Mouse (Mus musculus): ENCODE measurements around the gene Slc5a4b. TPM values are rescaled to one million over a fixed set of nuclear protein-coding genes. Genes with fewer than 3 reads are reported as not detected.
"Not testable (repeated sequence)": the region's sequence is repeated elsewhere in the genome, so short reads cannot be mapped to it uniquely, and the experiment has no call there.

Gene Slc5a4b
- polyA plus RNA-seq, 1 experiment from 2014 or later, result not detected

GRCm38 (mm10) chr10:76097368-76097767 lies 13.4 kb downstream of the Slc5a4b start:
- WGBS, result 62% methylated on average over 9 of the region's 9 CpGs
- no peaks in the 10 kb centered on the region for H3K4me1 ChIP-seq (replicated peaks)
- H3K9ac ChIP-seq, result no peak overlapping the region
- ATAC-seq (replicated peaks; ENCODE audit: insufficient number of reproducible peaks, insufficient read depth, low FRiP score, low read depth), result no peak
- H3K4me2 ChIP-seq, result no peak overlapping the region
- no peak overlapping the region for H3K4me3 ChIP-seq
- H3K27me3 ChIP-seq, result no peaks in the 10 kb centered on the region
- no peaks in the 10 kb centered on the region for H3K9me3 ChIP-seq (replicated peaks)
- no peak overlapping the region for H3K27ac ChIP-seq
- no peaks in the 10 kb centered on the region for H3K36me3 ChIP-seq

GRCm38 (mm10) chr10:76096580-76096979 lies 14.2 kb downstream of the Slc5a4b start:
- Histone ChIP-seq H3K9me3 (replicated peaks) (no peaks in the 10 kb centered on the region), H3K36me3 (no peaks in the 10 kb centered on the region), H3K4me3 (no peak overlapping the region), H3K27me3 (no peaks in the 10 kb centered on the region), H3K9ac (no peak overlapping the region), H3K4me1 (replicated peaks) (no peaks in the 10 kb centered on the region), H3K4me2 (no peak overlapping the region), H3K27ac (no peak overlapping the region)
- WGBS, result 85% methylated on average over 8 of the region's 8 CpGs
- no peak for ATAC-seq (replicated peaks; ENCODE audit: insufficient number of reproducible peaks, insufficient read depth, low FRiP score, low read depth)

DNA sequence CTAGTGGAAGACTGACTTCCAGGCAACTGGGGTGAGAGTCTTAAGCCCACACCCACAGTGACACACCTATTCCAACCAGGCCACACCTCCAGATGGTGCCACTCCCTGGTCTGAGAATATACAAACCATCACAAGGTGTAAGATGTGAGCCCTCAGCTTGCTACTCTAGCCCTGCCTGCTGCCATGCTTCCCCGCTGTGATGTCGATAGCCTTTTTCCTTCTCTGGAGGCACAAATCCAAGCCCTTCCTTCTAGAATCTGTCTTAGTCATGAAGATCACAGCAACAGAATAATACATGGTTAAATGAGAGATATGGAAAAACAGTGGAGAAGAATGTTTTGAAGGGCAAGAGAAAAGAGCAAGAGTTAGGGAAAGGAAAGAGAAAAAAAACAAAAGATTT lies 33.8 kb downstream of the Slc5a4b start:
- H3K4me2 ChIP-seq; H3K9me3 ChIP-seq (replicated peaks); H3K27ac ChIP-seq; H3K9ac ChIP-seq; H3K4me3 ChIP-seq; H3K4me1 ChIP-seq (replicated peaks); H3K27me3 ChIP-seq; H3K36me3 ChIP-seq; ATAC-seq (replicated peaks; ENCODE audit: insufficient number of reproducible peaks, insufficient read depth, low FRiP score, low read depth): not testable (repeated sequence)
- 81% methylated on average over 2 of the region's 2 CpGs for WGBS

DNA sequence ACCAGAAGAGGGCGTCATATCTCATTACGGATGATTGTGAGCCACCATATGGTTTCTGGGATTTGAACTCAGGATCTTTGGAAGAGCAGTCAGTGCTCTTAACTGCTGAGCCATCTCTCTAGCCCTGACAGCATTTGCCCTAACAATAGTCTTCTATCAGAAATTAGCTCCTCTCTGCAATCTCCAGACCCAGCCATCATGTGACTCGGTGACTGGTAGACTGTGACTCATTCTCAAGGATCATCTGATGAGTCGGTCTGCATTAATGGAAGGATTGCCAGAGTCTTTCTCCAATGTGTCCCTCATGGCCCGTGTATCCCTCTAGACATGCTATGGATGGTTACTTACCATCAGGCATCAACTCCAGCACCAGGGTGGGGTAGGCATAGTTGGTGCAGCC lies 38.7 kb downstream of the Slc5a4b start:
- H3K4me2 ChIP-seq; ATAC-seq (replicated peaks; ENCODE audit: insufficient number of reproducible peaks, insufficient read depth, low FRiP score, low read depth); H3K9me3 ChIP-seq (replicated peaks); H3K27me3 ChIP-seq; H3K27ac ChIP-seq; H3K4me1 ChIP-seq (replicated peaks); H3K9ac ChIP-seq; H3K36me3 ChIP-seq; H3K4me3 ChIP-seq: not testable (repeated sequence)
- 85% methylated on average over 5 of the region's 5 CpGs for WGBS

DNA sequence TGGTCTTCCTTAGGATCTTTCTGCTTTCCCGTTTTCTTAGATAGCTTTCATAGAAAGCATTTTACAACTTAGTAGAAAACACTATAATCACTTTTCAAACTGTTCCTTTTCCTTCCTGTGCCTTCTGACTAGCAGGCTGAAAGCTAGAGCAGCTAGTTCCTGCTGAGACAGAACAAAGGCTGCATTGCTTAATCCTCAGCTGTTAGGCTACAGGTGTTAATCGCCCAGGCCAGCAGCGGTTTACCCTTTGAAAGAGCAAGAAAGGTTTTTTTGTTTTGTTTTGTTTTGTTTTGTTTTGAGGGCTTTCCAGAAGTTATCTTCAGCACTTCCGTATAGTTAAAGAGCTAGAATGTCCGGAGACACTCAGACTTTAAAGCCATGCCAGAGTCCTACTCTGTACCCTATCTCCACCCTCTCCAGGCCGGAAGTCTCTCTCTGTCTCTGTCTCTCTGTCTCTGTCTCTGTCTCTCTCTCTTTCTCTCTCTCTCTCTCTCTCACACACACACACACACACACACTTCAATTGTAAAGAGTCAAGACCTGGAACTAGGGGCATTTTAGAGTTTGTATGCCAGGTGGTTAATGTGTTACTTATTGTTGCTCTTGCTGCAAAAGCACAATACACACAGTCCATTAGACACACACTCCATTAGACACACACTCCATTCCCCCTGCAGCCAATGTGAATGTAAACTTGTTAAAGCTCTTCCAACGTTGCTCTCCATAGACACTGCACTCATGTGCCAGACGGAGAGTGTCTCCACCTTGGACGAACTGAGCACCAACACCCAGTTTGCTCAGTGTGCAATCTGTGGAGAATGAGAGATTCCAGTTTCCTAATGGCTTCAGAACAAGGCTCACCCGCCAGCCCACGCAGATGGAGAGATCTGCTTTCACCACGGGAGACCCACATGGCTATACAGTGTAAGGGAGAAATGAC lies 42.8 kb downstream of the Slc5a4b start:
- Histone ChIP-seq H3K9me3 (replicated peaks) (no peaks in the 10 kb centered on the region), H3K4me3 (no peak overlapping the region), H3K4me1 (replicated peaks) (no peaks in the 10 kb centered on the region), H3K27me3 (no peaks in the 10 kb centered on the region), H3K27ac (no peak overlapping the region), H3K4me2 (no peak overlapping the region), H3K9ac (no peak overlapping the region), H3K36me3 (no peaks in the 10 kb centered on the region)
- WGBS, result 37% methylated on average over 12 of the region's 12 CpGs
- ATAC-seq (replicated peaks; ENCODE audit: insufficient number of reproducible peaks, insufficient read depth, low FRiP score, low read depth), result no peak

DNA sequence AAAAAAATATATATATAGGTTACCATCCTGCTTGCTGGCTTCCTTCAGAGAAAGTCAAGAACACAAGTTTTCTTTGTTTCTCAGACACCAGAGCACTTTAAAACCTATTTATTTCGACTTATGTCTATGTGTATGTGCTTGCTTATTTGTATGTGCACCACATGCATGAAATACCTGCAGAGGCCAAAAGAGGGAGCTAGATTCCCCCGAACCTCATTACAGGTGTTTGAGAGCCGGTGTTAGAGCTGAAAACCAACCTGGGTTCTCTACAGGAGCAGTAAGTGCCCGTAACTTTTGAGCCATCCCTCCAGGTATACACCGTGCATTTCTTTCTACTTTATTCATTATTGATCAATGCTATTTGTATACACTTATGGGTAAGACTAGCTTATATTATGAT lies 48.3 kb downstream of the Slc5a4b start:
- H3K9me3 ChIP-seq (replicated peaks), result no peaks in the 10 kb centered on the region
- no peak overlapping the region for H3K9ac ChIP-seq
- ATAC-seq (replicated peaks; ENCODE audit: insufficient number of reproducible peaks, insufficient read depth, low FRiP score, low read depth), result no peak
- no peaks in the 10 kb centered on the region for H3K27me3 ChIP-seq
- no peaks in the 10 kb centered on the region for H3K4me1 ChIP-seq (replicated peaks)
- H3K27ac ChIP-seq, result no peak overlapping the region
- no peak overlapping the region for H3K4me2 ChIP-seq
- 91% methylated on average over 5 of the region's 5 CpGs for WGBS
- no peaks in the 10 kb centered on the region for H3K36me3 ChIP-seq
- no peak overlapping the region for H3K4me3 ChIP-seq

DNA sequence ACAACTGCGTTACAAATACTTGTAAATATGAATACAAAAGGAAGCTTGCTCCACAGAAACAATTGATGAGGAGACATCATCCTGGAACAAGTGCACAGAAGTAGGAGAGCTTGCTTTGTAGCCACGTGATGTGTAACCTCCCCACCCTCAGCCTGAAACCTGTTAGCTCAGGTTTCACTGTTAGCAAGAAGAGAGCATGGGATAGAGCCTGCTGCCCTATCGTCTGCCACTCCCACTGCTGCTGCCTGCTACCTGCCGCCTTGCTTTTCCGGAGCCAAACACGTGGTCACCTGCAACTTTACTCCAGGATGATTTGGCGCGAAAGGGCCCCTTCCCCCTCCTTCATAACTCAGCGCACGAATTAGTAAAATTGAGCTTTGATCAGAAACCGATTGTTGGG lies 58.9 kb downstream of the Slc5a4b start:
- no peak for ATAC-seq (replicated peaks; ENCODE audit: insufficient number of reproducible peaks, insufficient read depth, low FRiP score, low read depth)
- Histone ChIP-seq H3K27ac (no peak overlapping the region), H3K4me1 (replicated peaks) (peaks cover 3% of the 10 kb centered on the region), H3K9ac (no peak overlapping the region), H3K4me3 (no peak overlapping the region), H3K9me3 (replicated peaks) (no peaks in the 10 kb centered on the region), H3K36me3 (no peaks in the 10 kb centered on the region), H3K27me3 (no peaks in the 10 kb centered on the region), H3K4me2 (no peak overlapping the region)
- 73% methylated on average over 11 of the region's 11 CpGs for WGBS

DNA sequence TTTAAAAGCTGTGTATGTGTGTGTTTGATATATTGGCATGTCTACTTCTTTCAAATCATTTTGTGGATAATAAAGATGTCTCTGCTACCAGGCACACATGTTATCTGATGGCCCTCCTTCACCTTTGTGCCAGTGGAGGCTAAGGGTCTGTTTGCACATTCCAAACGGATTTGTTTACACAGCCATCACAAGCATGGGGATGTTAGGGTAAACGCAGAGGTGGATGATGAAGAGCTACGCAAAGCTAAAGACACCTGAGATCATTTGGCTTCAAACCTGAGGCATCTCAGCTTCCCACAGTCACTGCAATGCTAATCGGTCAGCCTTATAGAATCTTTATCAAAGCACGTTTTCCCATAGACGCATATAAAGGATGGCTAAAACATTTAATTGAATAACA lies 61.8 kb downstream of the Slc5a4b start:
- Histone ChIP-seq H3K27ac (no peak overlapping the region), H3K4me3 (no peak overlapping the region), H3K4me2 (no peak overlapping the region), H3K4me1 (replicated peaks) (peaks cover 6% of the 10 kb centered on the region), H3K9ac (no peak overlapping the region), H3K27me3 (no peaks in the 10 kb centered on the region), H3K9me3 (replicated peaks) (no peaks in the 10 kb centered on the region), H3K36me3 (no peaks in the 10 kb centered on the region)
- no peak for ATAC-seq (replicated peaks; ENCODE audit: insufficient number of reproducible peaks, insufficient read depth, low FRiP score, low read depth)
- 46% methylated on average over 6 of the region's 6 CpGs for WGBS

GRCm38 (mm10) chr10:76047182-76047869 lies 63.4 kb downstream of the Slc5a4b start:
- Histone ChIP-seq H3K9me3 (replicated peaks) (no peaks in the 10 kb centered on the region), H3K27me3 (no peaks in the 10 kb centered on the region), H3K27ac (no peak overlapping the region), H3K9ac (no peak overlapping the region), H3K36me3 (peaks cover 6% of the 10 kb centered on the region; the same call in 1 of the 2 replicates), H3K4me2 (no peak overlapping the region), H3K4me1 (replicated peaks) (peaks cover 6% of the 10 kb centered on the region), H3K4me3 (no peak overlapping the region)
- WGBS, result 33% methylated on average over 5 of the region's 5 CpGs
- ATAC-seq (replicated peaks; ENCODE audit: insufficient number of reproducible peaks, insufficient read depth, low FRiP score, low read depth), result no peak

- Histone ChIP-seq H3K4me3 (no peak overlapping the region), H3K9me3 (replicated peaks) (no peaks in the 10 kb centered on the region), H3K9ac (no peak overlapping the region), H3K4me2 (no peak overlapping the region), H3K4me1 (replicated peaks) (peaks cover 6% of the 10 kb centered on the region), H3K27ac (no peak overlapping the region), H3K27me3 (no peaks in the 10 kb centered on the region), H3K36me3 (peaks cover 6% of the 10 kb centered on the region; the same call in 1 of the 2 replicates)
- ATAC-seq (replicated peaks; ENCODE audit: insufficient number of reproducible peaks, insufficient read depth, low FRiP score, low read depth), result no peak
- 12% methylated on average over 1 of the region's 1 CpGs for WGBS
Measured at GRCm38 (mm10) chr10:76046754-76047153, 64.0 kb downstream of the Slc5a4b start.

GRCm38 (mm10) chr10:76045343-76045742 lies 65.4 kb downstream of the Slc5a4b start:
- peaks cover 19% of the 10 kb centered on the region for H3K36me3 ChIP-seq
- H3K27ac ChIP-seq, result no peak overlapping the region
- peaks cover 6% of the 10 kb centered on the region for H3K4me1 ChIP-seq (replicated peaks)
- no peaks in the 10 kb centered on the region for H3K9me3 ChIP-seq (replicated peaks)
- no peaks in the 10 kb centered on the region for H3K27me3 ChIP-seq
- H3K9ac ChIP-seq, result no peak overlapping the region
- 47% methylated on average over 5 of the region's 5 CpGs for WGBS
- no peak overlapping the region for H3K4me3 ChIP-seq
- ATAC-seq (replicated peaks; ENCODE audit: insufficient number of reproducible peaks, insufficient read depth, low FRiP score, low read depth), result no peak
- H3K4me2 ChIP-seq, result no peak overlapping the region
